Mouse (Mus musculus): ENCODE data around the gene Ier5l.

- TF ChIP-seq ZC3H11A (IDR thresholded peaks at IDR 0.05; ENCODE audit: borderline replicate concordance, low read depth, low read length), result no peak
- TF ChIP-seq ZNF384 (IDR thresholded peaks at IDR 0.05; ENCODE audit: low read depth, low read length), result no peak
- no peak for TF ChIP-seq CHD2 (IDR thresholded peaks at IDR 0.05; ENCODE audit: low read depth, low read length)
Observed at GRCm38 (mm10) chr2:30475457-30475856, 1.4 kb upstream of the Ier5l start.

Data from ES-E14 (cell line).